Mouse (Mus musculus): ENCODE data around the gene Rpl22.

Rpl22 gene

DNA sequence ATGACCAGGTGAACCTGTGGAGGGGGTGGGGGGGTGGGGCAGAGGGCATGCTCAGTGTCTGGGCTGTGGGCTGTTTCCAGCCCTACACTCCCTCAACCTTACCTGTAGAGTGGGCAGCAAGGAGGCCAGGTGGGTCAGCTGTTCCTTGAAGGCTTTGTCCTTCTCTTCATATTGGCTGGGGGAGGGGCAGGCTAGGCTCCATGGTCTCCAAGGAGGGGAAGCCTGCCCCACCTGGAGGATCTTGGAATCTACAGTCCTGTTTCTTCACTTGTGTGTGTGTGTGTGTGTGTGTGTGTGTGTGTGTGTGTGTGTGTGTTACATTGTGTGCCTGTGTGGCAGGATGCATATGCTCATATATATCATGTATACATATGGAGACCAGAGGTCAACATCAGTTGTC lies 11.6 kb upstream of the Rpl22 start:
- POLR2A ChIA-PET, result interaction anchor here in 3 of 4 experiments (0.6 to 9.3 kb wide), 11 partner anchors 11 to 271 kb away, joined by 3 to 79 read pairs (median 5); partner anchors contain the start of genes Rpl22 (in 2 of the 3) and Icmt (in 1 of the 3)
- CTCF ChIA-PET, result interaction anchor here (0.6 to 2.6 kb wide), 19 partner anchors 8 to 1757 kb away, joined by 3 to 7 read pairs (median 4); partner anchors contain the start of gene Rpl22 (in 1 of the 4)

GRCm38 (mm10) chr4:152315498-152316213 lies 9.9 kb upstream of the Rpl22 start:
- POLR2A ChIA-PET, result interaction anchor here (0.5 to 9.3 kb wide), 21 partner anchors 9 to 1394 kb away, joined by 3 to 79 read pairs (median 4); partner anchors contain the start of gene Rpl22 (in 3 of the 4)
- CTCF ChIA-PET, result interaction anchor here (0.7 to 2.6 kb wide), 16 partner anchors 10 to 181 kb away, joined by 3 to 8 read pairs (median 4); partner anchors contain the start of genes Icmt (in 2 of the 4) and Rpl22 (in 2 of the 4)

DNA sequence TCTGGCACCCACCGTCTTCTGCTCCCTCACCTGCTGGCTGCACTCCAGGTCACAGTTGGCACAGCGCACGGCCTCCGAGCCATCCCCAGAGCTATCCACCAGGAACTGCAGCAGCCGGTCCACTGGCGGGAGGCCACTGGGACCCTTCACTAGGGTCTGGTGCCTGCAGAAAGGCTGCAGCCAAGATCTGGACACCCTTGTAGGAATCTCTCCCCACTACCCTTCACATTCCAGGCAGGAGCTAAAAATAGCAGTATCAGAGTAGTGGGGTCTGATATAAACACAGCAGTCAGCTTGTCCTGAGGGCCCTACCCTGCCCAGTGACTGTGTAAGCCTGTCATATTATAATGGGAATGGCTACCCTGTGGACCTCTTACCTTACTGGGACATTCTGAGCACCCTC lies 7.9 kb upstream of the Rpl22 start:
- ChIA-PET POLR2A (interaction anchor here in 3 of 4 experiments (0.6 to 9.3 kb wide), 5 partner anchors 13 to 339 kb away, joined by 3 to 79 read pairs (median 3); no protein-coding TSS in a partner anchor), CTCF (interaction anchor here (0.5 to 2.7 kb wide), 14 partner anchors 8 to 181 kb away, joined by 3 to 26 read pairs (median 4); partner anchors contain the start of gene Rpl22 (in 1 of the 4))

DNA sequence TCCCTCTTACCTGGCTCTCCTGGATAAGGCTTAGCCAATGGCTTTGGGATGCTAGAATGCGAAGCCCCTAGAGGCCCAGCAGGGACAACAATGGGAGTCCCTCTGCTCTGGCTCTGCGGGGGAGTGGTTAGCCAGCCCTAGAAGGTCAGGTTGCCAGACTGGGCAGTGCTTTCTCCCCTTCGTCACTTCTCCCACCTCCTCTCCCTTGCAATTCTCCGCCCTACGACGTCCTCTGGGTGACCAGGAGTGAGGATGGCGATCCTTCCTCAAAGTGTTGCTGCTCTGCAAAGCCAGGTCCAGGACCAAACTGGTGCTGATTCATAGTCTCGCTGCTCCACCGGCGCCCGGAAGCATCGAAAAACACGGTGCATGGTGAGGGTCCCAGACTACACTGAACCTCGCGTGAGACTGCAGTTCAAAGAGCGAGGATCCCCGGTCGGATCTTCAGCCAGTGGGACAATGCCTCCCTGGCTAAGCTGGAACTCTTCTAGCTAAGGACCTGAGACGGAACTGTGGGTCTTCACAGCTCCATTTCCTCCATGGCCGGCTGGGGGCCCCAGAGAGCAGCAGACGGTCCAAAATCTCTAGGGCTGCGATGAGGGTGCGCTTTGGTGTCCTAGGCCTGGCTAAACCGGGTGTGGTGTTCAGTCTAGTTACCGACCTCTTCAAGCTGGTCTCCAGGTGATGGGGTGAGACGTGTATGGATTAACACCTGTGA lies 6.9 kb upstream of the Rpl22 start, which contains the start of gene Rnf207:
Gene Rnf207, minus strand, starts transcription at position 477 of the 718 bp plus-strand sequence.
- CTCF ChIA-PET, result interaction anchor here (0.5 to 2.7 kb wide), 91 partner anchors 9 to 718 kb away, joined by 3 to 30 read pairs (median 4); partner anchors contain the start of genes Acot7 (in 1 of the 4), Chd5 (in 1 of the 4), Hes2 (in 1 of the 4) and Icmt (in 1 of the 4)
- POLR2A ChIA-PET, result interaction anchor here in 3 of 4 experiments (0.6 to 9.3 kb wide), 21 partner anchors 9 to 291 kb away, joined by 3 to 79 read pairs (median 4); partner anchors contain the start of genes Acot7 (in 1 of the 3), Icmt (in 1 of the 3) and Zbtb48 (in 1 of the 3)

DNA sequence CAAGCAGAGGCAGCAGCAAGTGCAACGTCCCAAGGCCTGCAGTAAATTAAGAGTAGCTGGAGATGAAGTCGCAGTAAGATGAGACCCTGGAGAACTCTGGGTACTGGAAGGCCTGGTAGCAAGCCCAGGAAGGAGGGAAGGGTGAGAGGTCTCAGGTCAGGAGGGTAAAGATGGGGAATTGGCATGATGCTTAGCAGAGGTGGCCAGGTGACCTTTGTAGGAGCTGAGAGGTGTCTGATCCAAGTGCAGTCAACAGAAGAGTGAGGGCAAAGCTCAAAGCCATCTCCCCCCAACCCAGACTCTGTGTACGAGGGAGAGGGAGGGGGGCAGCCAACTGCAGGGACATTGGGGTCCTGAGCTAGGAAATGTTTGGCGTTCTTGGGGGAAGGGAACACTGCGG lies 4.1 kb upstream of the Rpl22 start:
- POLR2A ChIA-PET, result interaction anchor here in 2 of 4 experiments (0.9 to 1.7 kb wide), 5 partner anchors 9 to 32 kb away, joined by 3 to 5 read pairs (median 4); partner anchors contain the start of gene Icmt (in 1 of the 2)
- CTCF ChIA-PET, result interaction anchor here (0.6 to 2.0 kb wide), 10 partner anchors 11 to 1920 kb away, joined by 3 to 10 read pairs (median 4); no protein-coding TSS in a partner anchor

DNA sequence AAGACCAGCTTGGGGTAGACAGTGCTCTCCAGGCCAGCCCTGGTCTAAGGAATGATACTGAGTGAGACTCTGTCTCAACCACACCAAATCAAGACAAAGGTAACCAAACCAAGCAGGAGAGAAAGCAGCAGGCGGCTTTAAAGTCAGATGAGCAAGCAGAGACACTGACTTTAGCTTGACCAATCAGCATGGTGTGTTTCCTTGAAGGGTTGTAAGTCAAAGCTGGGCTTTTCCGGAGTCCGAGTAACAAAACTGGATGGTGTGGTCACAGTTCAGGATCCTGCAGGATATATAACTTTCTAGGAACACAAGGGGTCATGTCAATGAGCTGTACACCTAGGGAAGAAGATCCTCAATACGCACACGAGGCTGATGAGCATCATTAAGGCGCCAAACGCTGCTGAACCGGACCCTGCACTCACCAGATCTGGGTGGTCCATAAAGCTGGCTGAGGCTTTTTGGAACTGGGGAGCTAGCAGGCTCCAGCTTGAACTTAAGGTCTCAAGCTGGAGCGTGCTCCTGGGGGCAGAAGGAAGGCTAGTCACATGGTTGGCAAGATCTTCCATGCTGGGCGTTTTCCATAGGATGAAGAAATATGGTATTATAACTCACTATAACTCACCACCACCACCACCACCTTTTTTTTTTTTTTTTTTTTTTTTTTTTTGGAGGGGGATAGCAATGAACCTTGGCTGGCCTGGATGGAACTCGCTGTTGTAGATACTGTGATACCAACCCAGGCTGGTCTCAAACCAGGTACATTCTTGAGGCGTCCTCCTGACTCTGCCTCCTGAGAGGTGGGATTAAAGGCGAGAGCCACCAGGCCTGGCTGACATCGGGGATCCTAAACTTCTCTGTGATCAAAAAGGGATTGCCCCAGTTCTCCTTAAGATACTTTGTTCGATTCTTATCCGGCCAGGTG lies 640 bp upstream of the Rpl22 start:
- ChIA-PET POLR2A (interaction anchor here (0.6 to 2.7 kb wide), 75 partner anchors 8 to 907 kb away, joined by 3 to 41 read pairs (median 4); partner anchors contain the start of genes Icmt (in 3 of the 4), Acot7 (in 1 of the 4), Chd5 (in 1 of the 4) and Espn (in 1 of the 4)), CTCF (interaction anchor here in 3 of 4 experiments (0.5 to 2.2 kb wide), 25 partner anchors 8 to 1208 kb away, joined by 3 to 12 read pairs (median 3); partner anchors contain the start of genes Chd5 (in 1 of the 3) and Gpr153 (in 1 of the 3))

DNA sequence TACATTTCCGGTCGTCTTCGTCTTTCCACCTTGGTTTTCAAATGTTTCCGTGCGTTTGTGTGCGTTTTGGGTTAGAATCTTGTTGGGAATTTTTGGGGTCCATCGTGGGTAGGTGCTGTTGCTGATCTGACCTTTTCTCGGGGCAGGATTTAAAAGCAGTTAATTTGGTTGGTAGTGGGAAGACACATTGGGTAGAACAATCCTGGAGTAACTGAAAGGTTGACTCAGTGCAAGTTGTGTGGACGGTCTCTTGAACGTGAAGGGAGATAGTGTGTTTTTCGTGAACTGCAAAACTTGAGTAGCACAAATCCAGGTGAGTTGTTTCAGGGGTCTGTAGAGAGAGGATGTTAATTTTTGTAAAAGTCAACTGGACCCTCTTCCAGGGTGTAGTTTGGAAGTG lies 1.0 kb downstream of the Rpl22 start:
- POLR2A ChIA-PET, result interaction anchor here in 3 of 4 experiments (1.0 to 2.7 kb wide), 20 partner anchors 12 to 296 kb away, joined by 3 to 41 read pairs (median 8); partner anchors contain the start of genes Icmt (in 2 of the 3), Chd5 (in 1 of the 3) and Hes3 (in 1 of the 3)
- CTCF ChIA-PET, result interaction anchor here in 3 of 4 experiments (0.5 to 2.2 kb wide), 5 partner anchors 11 to 207 kb away, joined by 4 to 12 read pairs (median 7); no protein-coding TSS in a partner anchor

GRCm38 (mm10) chr4:152328691-152329090 lies 3.1 kb downstream of the Rpl22 start:
- ChIA-PET CTCF (interaction anchor here (0.7 to 1.5 kb wide), 10 partner anchors 10 to 200 kb away, joined by 3 to 5 read pairs (median 4); partner anchors contain the start of genes Rnf207 (in 2 of the 4) and Chd5 (in 1 of the 4)), POLR2A (interaction anchor here in 2 of 4 experiments (1.0 to 6.4 kb wide), 6 partner anchors 10 to 175 kb away, joined by 3 to 79 read pairs (median 6); partner anchors contain the start of genes Rnf207 (in 2 of the 2) and Chd5 (in 1 of the 2))

DNA sequence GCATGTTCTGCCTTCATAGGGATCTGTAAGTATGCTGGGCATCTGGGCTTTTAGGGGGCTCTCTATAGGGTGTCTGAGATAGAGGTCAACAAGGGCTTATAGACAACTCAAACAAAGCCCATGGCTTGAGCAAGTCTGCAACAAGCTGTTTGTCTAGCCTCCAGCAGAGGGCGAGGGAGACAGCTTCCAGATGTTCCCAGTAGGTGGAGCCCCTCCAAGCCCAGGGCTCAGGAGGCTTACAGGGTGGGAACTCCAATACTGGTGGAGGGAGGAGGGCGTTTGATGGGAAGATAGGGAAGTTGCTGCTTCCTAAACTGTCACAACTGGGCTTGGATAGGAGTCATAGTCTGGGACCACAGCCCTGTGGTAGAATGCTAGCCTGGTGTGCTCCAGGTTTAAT lies 7.4 kb downstream of the Rpl22 start:
- POLR2A ChIA-PET, result interaction anchor here in 3 of 4 experiments (0.5 to 6.4 kb wide), 23 partner anchors 8 to 1168 kb away, joined by 3 to 79 read pairs (median 4); partner anchors contain the start of genes Rnf207 (in 2 of the 3) and Rpl22 (in 1 of the 3)
- CTCF ChIA-PET, result interaction anchor here (0.5 to 5.0 kb wide), 83 partner anchors 8 to 330 kb away, joined by 3 to 84 read pairs (median 5); partner anchors contain the start of genes Rnf207 (in 4 of the 4), Icmt (in 2 of the 4), Espn (in 1 of the 4) and Kcnab2 (in 1 of the 4)

- POLR2A ChIA-PET, result interaction anchor here (0.5 to 3.2 kb wide), 21 partner anchors 8 to 1675 kb away, joined by 3 to 19 read pairs (median 3); partner anchors contain the start of genes Rnf207 (in 2 of the 4) and Rpl22 (in 2 of the 4)
- CTCF ChIA-PET, result interaction anchor here (0.5 to 5.0 kb wide), 61 partner anchors 8 to 330 kb away, joined by 3 to 84 read pairs (median 5); partner anchors contain the start of genes Rnf207 (in 4 of the 4), Espn (in 1 of the 4), Icmt (in 1 of the 4) and Kcnab2 (in 1 of the 4)
These were observed 8.0 kb downstream of the Rpl22 start for GRCm38 (mm10) chr4:152333587-152333986.

- CTCF ChIA-PET, result interaction anchor here in 3 of 4 experiments (0.6 to 5.5 kb wide), 13 partner anchors 13 to 325 kb away, joined by 3 to 49 read pairs (median 4); partner anchors contain the start of gene Rpl22 (in 1 of the 3)
- POLR2A ChIA-PET, result interaction anchor here in 3 of 4 experiments (0.6 to 5.3 kb wide), 9 partner anchors 7 to 39 kb away, joined by 3 to 42 read pairs (median 4); partner anchors contain the start of gene Rpl22 (in 3 of the 3)
These were observed 12.2 kb downstream of the Rpl22 start for GRCm38 (mm10) chr4:152337772-152338171.

DNA sequence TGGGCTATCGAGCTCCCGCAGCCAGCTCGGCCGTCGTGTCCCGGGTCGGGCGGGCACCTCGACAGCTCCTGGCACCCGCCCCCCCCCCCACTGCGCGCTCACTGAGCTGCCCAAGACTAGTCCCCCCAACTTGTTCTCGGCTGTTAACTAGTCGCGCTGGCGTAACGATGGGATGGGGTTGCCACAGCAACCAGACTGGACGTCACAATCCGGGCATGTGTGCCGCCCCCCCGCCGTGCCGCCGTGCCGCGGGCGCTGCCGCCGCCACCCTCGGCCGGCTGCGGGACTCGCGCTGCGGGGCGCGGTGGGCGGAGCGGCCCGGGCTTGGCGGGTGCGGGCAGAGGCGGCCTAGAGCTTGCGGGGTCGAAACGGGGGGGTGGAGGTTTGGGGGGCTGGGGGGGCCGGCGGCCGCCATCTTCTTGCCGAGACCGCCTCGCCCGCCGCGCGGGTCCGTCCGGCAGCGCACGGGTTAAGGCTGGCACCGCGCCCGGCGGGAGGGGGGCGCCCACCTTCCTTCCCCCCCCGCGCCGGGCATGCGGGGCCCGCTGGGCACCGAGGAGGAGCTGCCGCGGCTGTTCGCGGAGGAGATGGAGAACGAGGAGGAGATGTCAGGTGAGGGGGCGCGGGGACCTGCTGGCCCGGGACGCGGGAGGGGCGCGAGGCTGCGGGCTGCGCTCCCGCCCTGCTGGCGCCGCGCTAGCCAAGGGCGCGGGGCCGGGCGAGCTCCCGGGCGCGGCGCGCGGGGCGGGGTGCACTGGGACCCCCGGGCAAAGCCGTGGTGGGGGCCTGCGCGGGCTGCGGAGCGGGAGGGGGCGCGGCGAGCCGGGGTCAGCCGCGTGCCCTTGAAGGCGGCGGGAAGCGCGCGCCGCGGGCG lies 13.1 kb downstream of the Rpl22 start, which contains the start of gene Chd5:
Gene Chd5, plus strand, starts transcription at position 233 of the 874 bp plus-strand sequence.
- POLR2A ChIA-PET, result interaction anchor here in 3 of 4 experiments (0.6 to 5.3 kb wide), 15 partner anchors 7 to 124 kb away, joined by 3 to 42 read pairs (median 4); partner anchors contain the start of gene Rpl22 (in 2 of the 3)
- CTCF ChIA-PET, result interaction anchor here (0.6 to 5.5 kb wide), 14 partner anchors 8 to 1142 kb away, joined by 3 to 49 read pairs (median 4); partner anchors contain the start of genes Rnf207 (in 1 of the 4) and Rpl22 (in 1 of the 4)

GRCm38 (mm10) chr4:152339293-152339790 lies 13.8 kb downstream of the Rpl22 start:
- POLR2A ChIA-PET, result interaction anchor here in 2 of 4 experiments (1.1 to 5.3 kb wide), 9 partner anchors 8 to 46 kb away, joined by 3 to 42 read pairs (median 22); partner anchors contain the start of gene Rpl22 (in 2 of the 2)
- CTCF ChIA-PET, result interaction anchor here in 3 of 4 experiments (0.9 to 5.5 kb wide), 8 partner anchors 9 to 1142 kb away, joined by 3 to 49 read pairs (median 4); partner anchors contain the start of gene Rnf207 (in 1 of the 3)

Data from embryonic stem cell, embryonic (primary cell).